Mouse (Mus musculus) gonadal fat pad, adult 2 months (tissue): ENCODE measurements around the gene Igsf8. TPM values are rescaled to one million over a fixed set of nuclear protein-coding genes. Genes with fewer than 3 reads are reported as not detected.
A peak's percentile ranks its signal among the peaks of the same experiment; 100 is the strongest.

Source experiments
- DNase-seq: peaks from one replicate; pipeline ENCODE4 v3.0.0-alpha.2; 2012; ENCODE audit warnings: low read depth
- polyA plus RNA-seq: library from polyadenylated mRNA; depleted of rRNA; stranded (reverse); fragments of >200 nt; gene quantifications from 2 replicates; pipeline ENCODE4 v1.2.3, GENCODE M21; 2012

Igsf8 gene
- polyA plus RNA-seq, 1 experiment: 88.9 TPM

- no peak for DNase-seq
These were observed 11.9 kb downstream of the Igsf8 start for GRCm38 (mm10) chr1:172273386-172273785.

DNA sequence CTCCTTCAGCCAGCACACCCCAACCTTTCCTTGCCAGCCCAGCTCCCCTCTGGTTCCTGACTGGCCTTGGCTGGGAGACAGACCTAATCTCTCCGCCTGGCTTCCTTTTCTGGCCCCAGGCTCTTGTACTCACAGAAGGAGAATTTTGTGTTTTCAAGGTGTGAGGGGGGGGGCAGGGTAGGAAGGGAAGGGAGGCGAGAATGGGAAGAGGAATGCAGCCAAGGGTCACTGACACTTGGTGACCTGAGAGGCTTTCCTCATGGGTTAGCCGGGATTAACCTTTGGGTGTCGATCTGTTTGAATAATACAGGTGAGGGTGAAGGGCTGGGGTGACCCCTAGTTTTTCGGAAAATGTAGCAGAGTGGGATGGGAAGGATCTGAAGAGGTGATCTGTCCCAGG is 12.7 kb downstream of the Igsf8 start:
- DNase-seq: peak; percentile 12

- DNase-seq: no peak
These were observed 13.1 kb downstream of the Igsf8 start for GRCm38 (mm10) chr1:172274547-172274946.

GRCm38 (mm10) chr1:172277172-172277571 is 15.7 kb downstream of the Igsf8 start:
- DNase-seq: no peak

GRCm38 (mm10) chr1:172278328-172278727 is 16.9 kb downstream of the Igsf8 start:
- DNase-seq: no peak

GRCm38 (mm10) chr1:172279768-172280509 is 18.5 kb downstream of the Igsf8 start:
- no peak for DNase-seq

GRCm38 (mm10) chr1:172281522-172282254 is 20.2 kb downstream of the Igsf8 start:
- peak; percentile 44 for DNase-seq

GRCm38 (mm10) chr1:172283073-172283472 is 21.6 kb downstream of the Igsf8 start:
- no peak for DNase-seq

DNA sequence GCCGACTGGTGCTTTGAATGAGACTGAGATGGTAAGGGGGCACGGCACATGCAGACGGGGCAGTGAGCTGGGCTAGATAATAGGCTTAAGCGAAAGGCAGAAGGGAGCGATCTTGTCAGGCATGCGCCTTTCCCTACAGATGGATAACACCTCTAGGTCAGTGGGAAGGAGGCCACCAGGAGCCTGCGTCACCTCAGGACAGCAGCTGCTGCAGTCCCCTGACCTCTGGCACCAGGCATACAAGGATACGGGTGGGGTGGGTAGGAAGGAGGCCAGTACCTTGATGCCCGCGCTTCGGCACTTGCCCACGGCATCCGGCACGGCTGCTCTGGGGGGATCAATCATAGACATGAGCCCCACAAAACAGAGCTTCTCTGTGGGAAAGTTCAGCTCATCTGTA is 22.8 kb downstream of the Igsf8 start:
- no peak for DNase-seq

DNA sequence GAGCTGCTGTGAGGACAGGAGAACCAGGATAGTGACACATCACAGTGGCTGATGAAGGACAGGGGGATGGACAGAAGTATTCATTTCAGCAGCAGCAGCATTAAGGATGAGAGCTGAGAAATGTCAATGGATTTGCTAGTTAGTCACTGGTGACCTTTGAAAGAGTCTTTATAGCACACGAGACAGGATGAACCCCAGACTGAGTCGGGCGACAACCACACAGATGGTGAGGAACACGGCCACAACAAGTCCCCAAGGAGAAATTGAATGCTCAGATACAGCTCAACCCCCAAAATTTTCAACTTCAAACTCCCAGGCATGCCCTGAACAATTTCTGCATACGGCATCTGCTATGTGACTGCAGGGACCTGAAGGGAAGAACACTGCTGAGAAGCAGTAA is 25.3 kb downstream of the Igsf8 start:
- no peak for DNase-seq

DNA sequence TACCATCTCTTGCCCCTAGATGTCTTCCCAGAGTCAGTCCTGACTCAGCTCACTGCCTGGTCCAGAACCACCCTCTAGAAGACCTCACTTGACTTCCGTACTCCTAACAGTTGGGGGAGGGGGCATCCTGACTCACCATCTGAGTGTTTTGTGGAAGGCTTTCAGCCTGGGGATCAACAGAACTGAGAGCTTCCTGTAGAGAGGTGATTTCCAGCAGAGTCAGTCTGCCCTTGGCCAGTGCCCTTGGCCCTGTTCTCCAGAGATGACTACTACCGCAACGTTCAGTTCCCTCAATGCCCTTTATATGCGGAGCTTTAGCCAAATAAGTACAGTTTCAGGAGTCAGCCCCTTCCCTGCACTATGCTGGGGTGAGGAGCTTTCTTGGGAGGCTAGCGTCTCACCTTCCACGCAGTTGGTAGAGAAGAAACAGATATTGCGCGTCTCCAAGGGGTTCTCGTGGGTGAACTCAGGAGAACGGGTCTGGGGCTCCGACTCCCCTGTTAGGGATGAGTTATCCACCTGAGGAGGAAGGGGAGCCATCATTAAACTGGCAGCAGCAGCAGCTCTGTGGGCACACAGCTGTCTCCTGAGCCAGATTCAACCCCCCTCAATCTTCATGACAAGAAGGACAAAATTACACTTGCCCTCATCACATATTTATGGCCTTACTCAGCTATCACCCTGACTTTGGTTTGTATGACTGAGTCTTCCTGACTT is 27.6 kb downstream of the Igsf8 start:
- DNase-seq: no peak

DNA sequence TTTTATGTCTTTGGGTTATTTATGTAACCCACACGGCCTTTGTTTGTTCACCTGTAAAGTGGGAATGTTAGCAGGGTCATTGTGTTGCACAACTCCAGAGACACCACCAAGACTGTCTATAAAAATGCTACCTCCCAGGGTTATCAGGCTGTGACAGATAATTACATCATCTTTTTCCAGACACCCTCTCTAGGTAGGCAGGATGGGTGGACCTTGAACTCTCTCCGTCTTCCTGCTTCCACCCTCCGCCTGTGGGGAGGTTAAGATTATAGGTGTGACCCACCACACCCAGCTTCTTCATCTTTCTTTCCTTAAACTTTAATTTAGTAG is 28.1 kb downstream of the Igsf8 start:
- no peak for DNase-seq

DNA sequence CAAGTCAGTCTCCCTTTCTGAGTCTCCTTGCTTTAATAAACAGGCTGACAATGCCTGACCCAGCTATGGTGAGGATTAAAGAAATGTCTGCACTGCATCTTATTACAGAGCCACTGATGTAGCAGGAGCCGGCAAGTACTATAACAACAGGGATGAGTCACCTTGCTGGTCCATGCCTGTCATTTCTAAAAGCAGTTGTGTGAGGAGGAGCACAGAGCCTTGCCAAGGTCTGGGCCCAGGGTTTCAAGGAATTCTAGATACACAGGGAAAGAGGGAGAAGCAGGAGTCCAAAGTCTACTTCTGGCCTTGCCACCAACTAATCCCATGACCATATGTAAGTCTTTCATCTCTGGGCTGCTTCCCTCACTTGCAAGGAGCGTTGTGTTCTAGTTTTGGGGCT is 31.4 kb downstream of the Igsf8 start:
- DNase-seq: no peak

- DNase-seq: no peak
These were observed 32.0 kb downstream of the Igsf8 start for GRCm38 (mm10) chr1:172293449-172293848.

GRCm38 (mm10) chr1:172295751-172296197 is 34.3 kb downstream of the Igsf8 start:
- DNase-seq: no peak

DNA sequence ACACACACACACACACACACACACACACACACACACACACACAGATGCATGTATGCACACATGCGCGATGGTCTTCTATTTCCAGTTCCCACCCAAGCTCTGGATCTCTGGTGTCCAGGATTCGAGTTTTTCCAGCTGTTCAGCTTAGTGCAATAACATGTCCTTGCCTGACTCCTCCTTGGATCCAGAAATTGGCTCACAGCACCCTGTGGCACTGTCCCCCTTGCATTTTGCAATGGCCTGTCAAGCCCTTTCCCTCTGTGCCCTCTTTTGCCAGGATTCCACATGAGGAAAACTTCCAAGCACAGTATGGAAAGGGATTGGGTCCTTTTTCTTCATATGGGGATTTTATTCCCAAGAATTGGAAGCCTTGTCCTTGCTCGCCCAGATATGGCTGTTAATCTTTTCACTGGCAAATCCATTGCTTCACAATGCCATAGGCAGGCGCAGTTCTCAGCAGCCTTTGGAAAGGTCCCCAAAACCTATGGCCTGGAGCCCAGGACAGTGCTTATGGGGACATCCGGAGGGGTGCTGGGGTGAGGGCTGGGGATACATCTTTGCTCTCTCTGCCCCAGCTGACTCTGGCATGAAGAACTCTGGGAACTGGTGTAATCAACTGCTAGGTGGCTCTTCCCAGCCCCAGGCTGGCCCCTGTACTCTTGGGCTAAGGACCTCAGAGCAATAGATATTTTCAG is 35.5 kb downstream of the Igsf8 start:
- DNase-seq: no peak

GRCm38 (mm10) chr1:172297611-172298537 is 36.4 kb downstream of the Igsf8 start, which contains the start of gene Atp1a2:
TSS of gene Atp1a2 (minus strand) at chr1:172298064.
- DNase-seq: no peak

DNA sequence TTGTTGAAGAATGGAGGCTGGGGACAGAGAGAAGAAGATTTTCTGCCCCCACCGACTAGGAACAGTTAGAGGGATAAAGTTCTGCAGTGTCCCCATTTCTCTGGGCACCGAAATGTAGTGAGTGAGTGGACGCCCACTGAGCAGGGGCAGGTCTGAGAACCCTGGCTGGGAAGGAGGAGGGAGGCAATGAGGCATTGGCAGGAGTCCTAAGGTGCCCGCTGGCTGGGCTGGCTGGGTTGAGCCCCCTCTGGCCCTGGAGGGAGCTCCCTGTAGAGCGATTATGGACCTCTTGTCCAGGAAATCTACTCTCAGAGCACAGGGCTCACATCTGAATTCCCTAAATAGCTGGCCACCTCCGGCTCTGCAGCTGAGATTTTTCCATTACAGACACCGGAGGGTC is 38.1 kb downstream of the Igsf8 start:
- no peak for DNase-seq

- no peak for DNase-seq
These were observed 38.8 kb downstream of the Igsf8 start for GRCm38 (mm10) chr1:172300247-172300646.

- no peak for DNase-seq
These were observed 39.7 kb downstream of the Igsf8 start for GRCm38 (mm10) chr1:172301180-172301579.

GRCm38 (mm10) chr1:172302311-172302710 is 40.9 kb downstream of the Igsf8 start:
- DNase-seq: no peak
